Mouse (Mus musculus) fibroblast of lung, adult 2 months (primary cell): Measurements from ENCODE around the gene 9130019O22Rik.
A peak's percentile ranks its signal among the peaks of the same experiment; 100 is the strongest.
"Not testable (repeated sequence)": the region's sequence is repeated elsewhere in the genome, so short reads cannot be mapped to it uniquely, and the experiment has no call there.

Experiments used
- DNase-seq: peaks from one replicate; pipeline ENCODE4 v3.0.0-alpha.2; 2011; ENCODE audit warnings: low read depth

Gene 9130019O22Rik

DNA sequence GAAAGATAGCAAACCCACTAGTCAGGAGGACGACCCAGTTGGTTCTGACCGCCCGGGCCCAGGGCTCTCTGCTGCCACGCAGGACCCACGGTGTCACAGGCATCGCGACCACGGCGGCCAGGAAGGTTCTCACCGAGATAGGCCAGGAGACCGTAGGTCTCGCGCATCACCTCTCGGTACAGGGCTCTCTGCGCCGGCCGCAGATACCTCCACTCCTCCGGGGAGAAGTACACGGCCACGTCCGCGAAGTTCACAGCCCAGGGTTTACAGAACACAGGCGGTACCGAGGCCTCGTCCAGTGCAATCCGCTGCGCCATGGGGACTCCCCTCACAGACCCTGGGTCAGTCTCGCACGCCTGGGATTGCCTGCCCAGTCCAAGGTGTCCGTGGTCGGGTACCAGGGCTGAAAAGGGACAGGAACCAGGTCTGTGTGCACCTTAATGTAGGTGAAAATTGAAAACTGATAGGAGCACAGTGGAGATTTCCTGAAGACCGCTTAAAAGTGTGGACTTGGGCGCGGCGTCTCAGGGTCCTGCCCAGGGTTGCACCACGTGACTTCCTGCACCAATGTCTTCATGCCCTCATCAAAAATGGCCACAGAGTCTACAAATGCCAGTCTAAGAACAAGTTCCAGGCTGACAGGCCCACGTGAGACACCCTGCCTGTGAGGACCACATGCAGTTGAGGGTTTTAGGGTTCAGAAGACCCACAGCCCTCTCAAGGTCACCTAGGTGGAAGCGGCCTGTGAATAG lies at the start of gene 9130019O22Rik:
Gene 9130019O22Rik, minus strand, starts transcription at position 526 of the 752 bp plus-strand sequence.
- DNase-seq = peak; percentile 71

DNA sequence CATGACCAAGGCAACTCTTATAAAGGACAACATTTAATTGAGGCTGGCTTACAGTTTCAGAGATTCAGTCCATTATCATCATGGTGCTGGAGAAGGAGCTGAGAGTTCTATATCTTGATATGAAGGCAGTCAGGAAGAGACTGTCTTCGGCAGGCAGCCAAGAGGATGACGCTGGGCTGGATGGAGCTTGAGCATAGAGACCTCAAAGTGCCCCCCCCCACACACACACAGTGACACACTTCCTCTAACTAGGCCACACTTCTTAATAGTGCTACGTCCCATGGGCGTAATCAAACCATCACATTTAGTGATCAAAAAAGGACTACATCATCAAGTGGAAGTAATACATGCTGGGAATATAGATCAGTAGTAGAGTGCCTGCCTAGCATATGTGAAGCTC lies 48.2 kb upstream of the 9130019O22Rik start:
- DNase-seq = no peak

DNA sequence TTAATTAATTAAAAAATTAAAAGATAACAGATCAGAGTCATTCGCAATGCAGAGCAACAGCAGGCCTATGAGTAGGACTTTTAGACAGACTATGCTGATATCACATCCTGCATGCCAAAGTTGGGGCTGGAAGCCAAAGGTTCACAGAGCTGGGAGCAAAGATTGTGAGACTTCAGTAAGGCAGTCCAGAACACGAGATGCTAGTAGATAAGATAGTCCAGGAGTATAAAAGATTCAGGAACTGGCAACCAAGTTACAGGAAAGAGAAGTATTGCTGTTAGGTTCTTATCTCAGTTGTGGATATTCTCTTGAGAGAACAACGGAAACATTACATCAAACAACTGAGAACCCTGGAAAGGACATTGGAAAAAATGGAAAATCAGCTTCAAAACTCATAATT lies 39.4 kb upstream of the 9130019O22Rik start:
- no peak for DNase-seq

DNA sequence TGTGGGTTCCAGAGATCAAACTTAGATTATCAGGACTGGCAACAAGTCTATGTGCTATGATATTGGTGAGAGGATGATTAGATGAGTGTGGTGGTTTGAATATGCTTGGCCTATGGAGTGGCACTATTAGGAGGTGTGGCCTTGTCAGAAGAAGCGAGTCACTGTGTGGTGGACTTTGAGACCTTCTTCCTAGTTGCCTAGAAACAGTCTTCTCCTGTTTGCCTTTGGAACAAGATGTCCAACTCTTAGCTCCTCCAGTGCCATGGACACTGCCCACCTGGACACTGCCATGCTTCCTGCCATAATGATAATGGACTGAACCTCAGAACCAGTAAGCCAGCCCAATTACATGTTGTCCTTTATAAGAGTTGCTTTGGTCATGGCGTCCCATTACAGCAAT lies 38.9 kb upstream of the 9130019O22Rik start:
- no peak for DNase-seq

DNA sequence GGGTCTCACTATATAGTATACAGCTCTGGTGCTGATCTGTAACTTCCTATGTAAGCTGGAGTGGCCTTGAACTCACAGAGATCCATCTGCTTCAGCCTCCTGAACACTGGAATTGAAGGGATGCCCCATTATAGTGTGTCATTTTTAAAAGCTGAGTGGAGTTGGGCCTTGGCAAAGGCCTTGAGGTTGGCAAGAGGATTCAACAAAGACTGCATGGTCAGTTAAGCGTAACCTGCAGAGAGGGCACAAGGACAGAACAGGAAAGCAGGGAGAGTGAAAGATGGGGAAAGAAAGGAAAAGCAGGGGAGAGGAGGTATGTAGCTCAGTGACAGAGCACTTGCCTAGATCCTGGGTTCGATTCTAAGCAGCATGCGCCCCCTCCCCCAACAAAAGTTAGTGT lies 38.3 kb upstream of the 9130019O22Rik start:
- DNase-seq = no peak

DNA sequence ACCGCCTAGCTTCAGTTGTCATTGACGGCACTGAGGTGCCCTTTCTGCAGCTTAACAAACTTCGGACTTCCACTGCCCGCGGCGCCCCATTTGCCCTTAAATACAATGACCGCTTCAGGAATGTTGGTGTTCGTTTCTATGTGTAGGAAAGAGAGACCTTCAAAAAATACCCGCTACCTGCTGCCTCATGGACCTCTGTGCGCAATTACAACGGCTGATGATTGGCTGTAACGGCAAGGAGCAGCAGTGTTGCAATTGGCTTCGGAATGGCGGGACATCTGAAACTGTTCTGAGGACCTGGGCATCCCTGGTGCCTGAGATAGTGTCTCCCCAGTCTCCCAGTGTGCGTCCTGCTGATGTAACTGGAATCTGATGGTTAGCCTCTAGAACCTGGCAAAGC lies 35.3 kb upstream of the 9130019O22Rik start:
- DNase-seq = peak; percentile 9

DNA sequence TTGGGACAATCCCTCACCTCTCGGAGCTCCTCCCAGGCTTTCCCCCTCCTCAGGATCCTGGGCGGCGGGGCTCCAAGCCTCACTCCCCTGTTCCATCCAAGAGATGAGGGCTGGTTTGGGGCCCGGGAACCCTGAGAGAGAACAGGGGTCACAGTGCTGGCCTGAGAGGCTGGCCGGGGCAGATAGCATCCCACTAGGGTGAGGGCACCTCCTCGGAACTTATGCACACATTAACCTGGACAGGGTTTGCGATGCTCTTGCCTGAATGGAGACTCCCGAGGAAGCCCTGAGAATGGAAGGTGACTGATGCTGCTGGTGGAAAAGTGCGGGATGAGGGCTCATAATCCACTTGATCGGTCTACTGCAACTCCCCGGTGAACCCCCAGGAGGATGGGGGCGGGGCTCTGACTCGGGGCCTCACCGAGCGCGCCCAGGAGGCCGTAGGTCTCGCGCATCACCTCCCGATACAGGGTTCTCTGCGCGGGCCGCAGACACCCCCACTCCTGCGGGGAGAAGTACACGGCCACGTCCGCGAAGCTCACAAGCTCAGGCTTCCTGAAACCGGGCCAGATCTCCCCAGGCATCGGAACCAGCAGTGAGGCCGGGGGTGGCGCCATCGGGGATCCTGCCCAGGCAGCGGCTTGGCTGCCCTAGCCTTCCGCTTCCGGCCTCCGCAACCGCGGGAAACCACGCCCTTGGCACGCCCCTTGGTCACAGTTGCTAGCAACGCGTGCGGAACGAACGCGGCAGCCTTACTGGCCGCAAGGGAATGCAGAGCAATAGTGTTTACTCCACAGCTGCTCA lies 34.6 kb upstream of the 9130019O22Rik start, which contains the start of gene Zfp688:
Gene Zfp688, minus strand, starts transcription at position 681 of the 804 bp plus-strand sequence.
- peak; percentile 80 for DNase-seq

DNA sequence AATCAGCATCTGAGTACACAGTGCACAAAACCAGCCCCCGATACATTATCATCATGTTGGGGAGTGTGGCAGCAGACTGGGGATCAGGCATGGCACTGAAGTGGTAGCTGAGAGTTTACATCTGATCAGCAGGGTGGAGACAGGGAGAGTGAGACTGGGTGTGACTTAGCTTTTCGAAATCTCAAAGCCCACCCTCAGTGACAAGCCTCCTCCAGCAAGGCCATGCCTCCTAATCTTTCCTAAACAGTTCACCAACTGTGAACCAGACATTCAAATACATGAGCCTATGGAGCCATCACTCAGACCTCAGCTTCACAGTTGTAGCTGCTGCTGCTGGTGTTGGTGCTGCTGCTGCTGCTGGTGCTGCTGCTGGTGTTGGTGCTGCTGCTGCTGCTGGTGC lies 24.5 kb upstream of the 9130019O22Rik start:
- DNase-seq = no peak

DNA sequence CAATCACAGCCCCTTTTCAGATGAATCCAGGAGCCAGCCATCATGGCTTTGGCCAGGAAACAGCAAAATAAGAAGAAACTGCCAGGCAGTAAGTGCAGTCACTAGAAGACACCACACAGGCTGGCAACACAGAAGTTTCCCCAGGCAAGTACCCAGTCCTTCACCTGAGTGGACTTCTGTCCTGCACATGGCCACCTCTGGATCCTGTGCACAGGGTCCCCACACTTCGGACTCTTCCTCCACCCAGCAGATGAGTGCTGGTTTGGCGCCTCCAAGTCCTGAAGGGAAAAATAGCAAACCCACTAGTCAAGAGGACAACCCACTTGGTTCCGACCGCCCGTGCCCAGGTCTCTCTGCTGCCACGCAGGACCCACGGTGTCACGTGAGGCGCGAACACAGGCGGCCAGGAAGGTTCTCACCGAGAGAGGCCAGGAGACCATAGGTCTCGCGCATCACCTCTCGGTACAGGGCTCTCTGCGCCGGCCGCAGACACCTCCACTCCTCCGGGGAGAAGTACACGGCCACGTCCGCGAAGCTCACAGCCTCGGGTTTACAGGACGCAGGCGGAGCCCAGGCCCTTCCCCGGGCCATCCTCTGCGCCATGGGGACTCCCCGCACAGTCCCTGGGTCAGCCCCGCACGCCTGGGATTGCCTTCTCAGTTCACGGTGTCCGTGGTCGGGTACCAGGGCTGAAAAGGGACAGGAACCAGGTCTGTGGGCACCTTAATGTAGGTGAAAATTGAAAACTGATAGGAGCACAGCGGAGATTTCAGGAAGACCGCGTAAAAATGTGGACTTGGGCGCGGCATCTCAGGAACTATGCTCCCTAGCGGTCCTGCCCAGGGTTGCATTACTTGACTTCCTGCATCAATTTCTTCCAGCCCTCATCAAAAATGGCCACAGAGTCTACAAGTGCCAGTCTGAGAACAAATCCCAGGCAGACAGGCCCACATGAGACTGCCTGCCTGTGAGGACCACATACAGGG lies 19.3 kb upstream of the 9130019O22Rik start, which contains the start of gene Zfp764:
Gene Zfp764, minus strand, starts transcription at position 821 of the 986 bp plus-strand sequence.
- DNase-seq = peak; percentile 80

DNA sequence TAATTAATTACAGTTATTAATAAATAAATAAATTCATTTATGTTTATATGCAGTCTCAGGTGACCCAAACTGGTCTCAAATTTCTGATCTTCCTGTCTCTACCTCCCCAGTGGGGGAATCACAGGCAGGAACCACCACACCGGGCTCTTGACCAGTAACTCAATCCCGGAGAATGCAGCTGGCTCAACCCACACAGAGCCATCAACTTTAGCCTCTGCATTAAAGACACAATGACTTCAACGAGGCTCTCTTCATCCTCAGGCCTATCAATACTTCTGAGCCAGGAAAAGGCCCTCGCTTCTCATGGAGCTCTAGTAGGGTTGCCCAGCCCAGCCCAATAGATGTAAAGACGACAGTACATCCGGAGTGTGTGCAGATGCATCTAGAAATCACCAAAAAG lies 17.1 kb upstream of the 9130019O22Rik start:
- not testable (repeated sequence) for DNase-seq

DNA sequence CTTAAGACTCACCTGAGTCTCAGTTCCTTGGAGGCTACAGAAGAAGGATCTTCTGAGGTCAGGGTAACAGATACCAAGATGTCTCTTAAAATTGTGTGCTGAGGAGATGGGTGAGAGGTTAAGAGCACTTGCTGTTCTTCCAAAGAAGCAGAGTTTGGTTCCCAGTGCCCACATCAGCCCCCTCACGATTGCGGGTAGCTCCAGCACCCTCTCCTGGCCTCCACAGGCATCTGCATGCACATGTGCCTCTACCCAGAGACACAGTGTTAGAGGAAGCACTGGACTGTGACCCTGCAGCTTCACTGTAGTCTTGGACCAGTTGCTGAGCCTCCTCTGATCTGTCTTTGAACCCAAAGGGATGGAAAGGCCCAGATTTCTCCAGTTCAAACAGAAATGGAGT lies 16.0 kb upstream of the 9130019O22Rik start:
- no peak for DNase-seq

DNA sequence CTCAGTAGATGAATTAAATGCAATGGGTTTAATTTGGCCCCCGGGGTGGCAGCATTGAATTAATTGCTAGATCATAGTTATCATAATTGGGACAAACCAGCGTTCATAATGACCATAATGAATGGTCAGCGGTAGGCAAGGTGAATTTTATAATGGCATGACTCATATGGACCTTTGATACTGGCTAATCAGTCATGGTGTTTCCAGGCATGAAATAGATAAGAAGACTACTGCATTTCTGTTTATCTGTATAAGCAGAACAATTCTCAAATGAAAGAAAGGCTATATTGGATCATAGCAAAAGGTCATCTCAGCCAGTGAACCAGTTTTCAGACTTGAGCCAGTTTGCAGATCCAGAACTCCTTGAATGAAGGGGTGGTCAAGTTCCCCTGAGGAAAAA lies 13.4 kb upstream of the 9130019O22Rik start:
- DNase-seq = no peak

DNA sequence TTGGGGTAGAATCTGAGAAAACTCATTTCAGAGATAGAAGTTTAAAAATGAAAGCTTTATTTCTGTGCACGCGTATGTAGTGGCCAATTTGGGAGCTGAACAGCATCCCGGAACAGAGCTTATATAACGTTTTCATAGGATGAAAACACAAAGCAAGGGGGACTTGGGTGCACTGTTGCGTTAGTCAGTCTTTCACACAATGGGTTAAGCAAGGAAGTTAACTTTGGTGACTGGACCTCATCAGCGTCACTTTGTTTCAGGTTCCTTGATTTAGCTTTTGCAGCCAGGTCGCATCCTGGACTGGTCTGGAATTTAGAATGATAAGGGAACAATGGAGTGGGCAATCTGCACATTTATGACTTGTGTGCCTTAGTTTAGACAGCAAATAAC lies 7.0 kb upstream of the 9130019O22Rik start:
- no peak for DNase-seq

DNA sequence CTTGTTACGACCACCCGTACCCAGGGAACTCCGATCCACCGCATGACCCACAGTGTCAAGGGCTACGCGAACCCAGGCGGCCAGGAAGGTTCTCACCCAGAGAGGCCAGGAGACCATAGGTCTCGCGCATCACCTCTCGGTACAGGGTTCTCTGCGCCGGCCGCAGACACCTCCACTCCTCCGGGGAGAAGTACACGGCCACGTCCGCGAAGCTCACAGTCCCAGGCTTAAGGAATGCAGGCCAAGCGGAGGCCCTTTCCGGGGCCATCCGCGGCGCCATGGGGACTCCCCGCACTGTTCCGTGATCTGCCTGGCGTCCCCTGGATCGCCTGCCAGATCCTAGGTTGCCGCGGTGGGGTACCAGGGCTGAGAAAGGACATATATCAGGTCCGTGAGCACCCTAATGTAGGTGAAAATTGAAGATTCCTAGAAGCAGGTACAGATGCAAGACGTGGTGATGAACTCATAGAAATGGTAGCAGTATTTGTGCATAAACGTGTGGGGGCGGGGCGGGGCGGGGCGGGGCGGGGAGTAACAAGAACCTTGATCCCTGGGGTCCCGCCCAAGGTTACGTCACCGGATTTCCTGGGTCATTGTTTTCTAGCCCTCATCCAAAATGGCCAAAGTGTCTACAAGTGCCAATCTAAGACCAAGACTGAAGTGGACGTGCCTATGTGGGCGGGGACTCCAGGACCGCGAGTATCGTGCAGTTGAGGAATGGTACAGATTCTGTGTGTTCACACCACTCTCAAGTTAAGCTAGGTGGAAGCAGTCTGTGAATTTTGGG lies 6.4 kb upstream of the 9130019O22Rik start, which contains the start of gene E430018J23Rik:
Gene E430018J23Rik, minus strand, starts transcription at position 473 of the 787 bp plus-strand sequence.
- peak; percentile 97 for DNase-seq

DNA sequence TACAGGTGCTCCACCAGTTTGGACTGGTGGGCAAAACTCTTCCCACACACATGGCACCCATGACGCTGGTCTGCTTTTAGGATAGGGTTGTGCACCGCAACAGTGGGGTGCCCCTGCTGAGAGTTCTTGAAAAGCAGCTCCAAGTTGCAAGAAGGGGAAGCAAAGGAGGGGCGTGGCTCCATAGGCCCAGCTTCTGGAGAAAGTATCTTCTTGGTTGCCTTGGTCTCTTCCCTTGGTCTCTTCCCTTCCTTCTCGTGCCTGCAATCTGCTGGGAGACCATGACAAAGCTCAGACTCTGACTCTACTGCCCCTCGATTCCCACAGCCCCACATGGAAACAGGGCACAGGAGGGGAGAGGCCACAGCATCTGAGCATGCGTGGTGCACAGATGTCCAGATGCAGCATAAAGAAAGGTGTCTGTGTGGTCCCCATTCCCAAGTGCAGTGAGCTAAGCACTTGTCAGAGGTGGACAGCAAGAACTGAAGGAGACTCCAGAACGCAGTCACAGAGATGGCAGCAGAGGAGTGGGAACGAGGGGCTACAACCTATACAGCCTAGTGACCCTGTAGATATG lies 5.4 kb upstream of the 9130019O22Rik start:
- no peak for DNase-seq

DNA sequence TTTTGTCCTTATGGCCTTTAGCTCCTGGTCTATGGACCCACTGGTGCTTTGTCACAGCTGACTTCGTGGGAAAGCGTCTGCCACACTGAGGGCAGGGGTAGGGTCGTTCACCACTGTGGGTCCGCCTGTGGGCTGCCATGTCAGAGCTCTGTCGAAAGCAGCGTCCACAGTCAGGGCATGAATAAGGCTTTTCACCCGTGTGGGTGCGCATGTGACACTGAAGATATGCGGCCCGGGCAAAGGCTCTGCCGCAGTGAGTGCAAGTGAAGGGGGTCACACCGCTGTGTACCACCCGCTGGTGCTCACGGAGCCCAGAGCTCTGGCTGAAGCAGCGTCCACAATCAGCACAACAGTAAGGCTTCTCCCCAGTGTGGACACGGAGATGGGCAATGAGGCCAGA lies 4.6 kb upstream of the 9130019O22Rik start:
- DNase-seq = no peak

DNA sequence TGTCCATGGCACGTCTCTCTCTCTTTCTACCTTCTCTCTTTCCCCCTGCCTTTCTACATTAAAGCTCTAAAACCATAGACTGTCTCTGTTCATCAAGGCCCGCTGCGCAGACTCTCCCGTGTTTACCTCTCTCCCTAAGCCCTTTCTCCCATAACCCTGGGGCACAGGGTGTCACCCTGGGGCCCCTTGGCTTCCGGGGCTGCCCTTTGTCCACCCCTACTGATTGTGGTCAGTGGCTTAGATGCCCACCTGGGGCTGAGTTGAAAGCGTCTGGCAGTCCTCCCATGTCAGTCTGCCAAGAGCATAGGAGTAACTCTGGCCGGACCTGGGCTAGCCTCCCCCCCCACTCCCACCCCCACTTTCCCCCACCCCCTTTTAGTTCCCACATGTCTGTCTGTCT lies 3.3 kb upstream of the 9130019O22Rik start:
- no peak for DNase-seq

DNA sequence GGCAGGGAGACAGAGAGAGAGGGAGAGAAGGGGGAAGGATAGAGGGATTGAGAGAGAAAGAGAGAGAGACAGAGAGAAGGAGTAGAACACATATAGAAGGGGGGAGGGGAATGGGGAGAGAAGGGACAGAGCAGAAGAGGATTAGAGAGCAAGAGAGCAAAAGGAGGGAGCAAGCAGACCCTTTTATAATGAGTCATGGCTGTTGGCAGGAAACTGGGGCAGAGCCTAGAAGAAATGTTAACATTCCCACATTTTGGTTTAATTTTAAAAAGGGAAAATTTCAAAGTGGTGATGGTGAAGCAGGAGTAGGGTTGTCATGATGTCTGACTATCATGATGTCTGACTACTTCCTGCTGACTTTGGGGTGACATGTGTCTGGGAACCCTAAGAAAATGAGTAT lies 1.2 kb upstream of the 9130019O22Rik start:
- DNase-seq = not testable (repeated sequence)

DNA sequence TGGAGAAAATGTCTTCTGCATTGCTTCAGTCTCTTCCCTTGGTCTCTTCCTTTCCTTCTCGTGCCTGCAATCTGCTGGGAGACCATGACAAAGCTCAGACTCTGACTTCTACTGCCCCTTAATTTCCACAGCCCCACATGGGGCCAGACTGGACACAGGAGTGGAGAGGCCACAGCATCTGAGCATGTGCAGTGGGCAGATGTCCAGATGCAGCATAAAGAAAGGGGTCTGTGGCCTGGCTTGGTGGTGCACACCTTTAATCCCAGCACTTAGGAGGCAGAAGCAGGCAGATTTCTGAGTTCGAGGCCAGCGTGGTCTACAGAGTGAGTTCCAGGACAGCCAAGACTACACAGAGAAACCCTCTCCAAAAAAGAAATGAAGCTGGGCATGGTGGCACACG lies 1.4 kb downstream of the 9130019O22Rik start:
- not testable (repeated sequence) for DNase-seq

DNA sequence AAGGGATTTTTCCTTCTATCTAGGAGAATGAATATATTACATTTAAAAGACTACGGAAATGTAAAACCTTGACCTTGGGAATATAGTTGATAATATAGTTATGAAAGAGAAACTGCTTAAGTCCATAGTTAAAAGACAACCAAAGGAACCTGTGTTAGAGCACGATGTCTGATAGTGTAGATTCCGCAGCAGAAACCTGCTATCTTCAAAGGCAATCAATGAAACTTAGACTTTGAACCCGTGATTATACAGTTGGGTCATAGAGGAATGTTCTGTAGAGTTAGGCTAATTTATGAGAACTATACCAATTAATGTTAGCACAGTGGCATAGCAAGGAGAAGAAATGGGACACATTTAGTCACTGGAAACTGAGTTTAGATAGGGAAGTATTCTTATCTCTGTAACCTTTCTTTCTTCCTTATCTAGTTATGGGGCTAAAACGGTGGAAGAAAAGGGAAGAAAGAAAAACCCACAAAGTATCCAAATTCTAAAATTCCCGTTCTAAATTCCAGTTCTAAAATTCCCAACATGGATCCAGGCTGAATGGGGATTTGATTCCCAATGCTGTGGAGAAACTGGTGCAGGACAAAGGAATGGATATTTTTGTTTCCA lies 8.6 kb downstream of the 9130019O22Rik start:
- no peak for DNase-seq
